In the genomic region with DNA sequence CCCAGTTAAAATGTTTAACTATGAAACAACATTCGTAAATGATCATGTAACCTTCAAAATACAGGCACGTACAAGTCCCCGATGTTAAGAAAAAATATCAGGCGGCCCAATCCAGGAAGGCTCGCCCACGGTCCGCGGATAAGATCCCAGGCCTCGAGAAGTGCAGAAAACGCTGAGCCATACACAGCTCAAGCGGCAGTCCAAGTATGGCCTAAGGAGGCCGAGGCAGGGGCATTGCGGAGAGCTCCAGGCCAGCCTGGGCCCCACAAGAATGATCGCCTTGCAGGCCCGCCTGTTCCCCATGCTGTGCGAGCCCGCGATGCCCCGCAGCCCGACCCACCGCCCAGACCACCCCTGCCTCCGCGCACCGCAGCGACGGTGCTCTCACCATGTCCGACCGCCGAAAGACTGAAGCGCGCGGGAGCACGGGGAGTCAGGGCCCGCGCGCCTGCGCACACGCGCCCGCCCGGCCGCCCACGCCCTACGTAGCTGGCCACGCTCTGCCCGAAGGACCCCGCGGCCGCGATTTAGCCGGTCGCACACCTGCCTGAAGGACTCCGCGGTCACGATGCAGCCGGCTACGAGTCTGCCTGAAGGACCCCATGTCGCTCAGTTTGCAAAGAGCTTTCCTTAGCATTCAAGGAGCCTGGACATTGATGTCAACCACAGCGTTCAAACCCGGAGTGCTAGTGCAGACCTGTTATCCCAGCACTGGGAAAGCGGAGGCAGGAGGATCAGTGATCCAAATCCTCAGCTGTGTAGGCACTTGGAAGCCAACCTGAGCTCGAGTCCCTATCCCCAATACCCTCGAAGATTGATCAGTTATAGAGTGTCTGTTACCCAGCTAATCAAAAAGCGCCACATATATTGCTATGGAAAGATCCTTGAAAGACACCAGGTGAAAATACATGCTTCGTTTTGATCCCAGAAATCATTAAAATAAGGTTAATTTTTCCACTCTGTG, we compare ENCODE assay signal across 8 mouse cellular contexts. TPM values are rescaled to one million over a fixed set of nuclear protein-coding genes. Genes with fewer than 3 reads are reported as not detected.
DNase-seq lines count a peak whose midpoint lies in the region; ATAC-seq and TF ChIP-seq lines count a peak whose summit lies in the region.

A gene (minus strand): TSS at position 464 of the 964 bp plus-strand sequence.

- H3K9me3 ChIP-seq in MEL (replicated peaks; ENCODE audit: insufficient read depth, low read length) = no peaks in the 10 kb centered on the region
- no peaks in the 10 kb centered on the region for H3K9me3 ChIP-seq in hindbrain, embryonic 10.5 days
- no peaks in the 10 kb centered on the region for H3K9me3 ChIP-seq in lung, postnatal 0 days (ENCODE audit: low read length)

- peak within 1 kb of the TSS; percentile 96 for H3K9ac ChIP-seq in MEL (ENCODE audit: control insufficient read depth, low read depth, low read length, poor library complexity, severe bottlenecking)
- H3K9ac ChIP-seq in lung, postnatal 0 days (replicated peaks; ENCODE audit: low read depth) = peak within 1 kb of the TSS; percentile 80

- TF ChIP-seq EP300 in MEL (IDR thresholded peaks at IDR 0.05; ENCODE audit: low read depth in 1 of 2, low read length in 2 of 2) = no peak
- peak; percentile 60 for TF ChIP-seq EP300 in lung, postnatal 0 days (IDR thresholded peaks at IDR 0.05)

- H3K27me3 ChIP-seq in MEL (ENCODE audit: control insufficient read depth in 1 of 2, insufficient read depth in 2 of 2, low read length in 2 of 2) = no peaks in the 10 kb centered on the region
- no peaks in the 10 kb centered on the region for H3K27me3 ChIP-seq in hindbrain, embryonic 10.5 days (ENCODE audit: insufficient read depth, poor library complexity, severe bottlenecking)
- no peaks in the 10 kb centered on the region for H3K27me3 ChIP-seq in lung, postnatal 0 days (replicated peaks; ENCODE audit: insufficient read depth, low read length)

- TF ChIP-seq RAD21 in MEL (IDR thresholded peaks at IDR 0.05; ENCODE audit: low read depth, low read length) = no peak

- peak; percentile 96 to 97 for TF ChIP-seq POLR2A in MEL (IDR thresholded peaks at IDR 0.05; ENCODE audit: control insufficient read depth in 1 of 2, insufficient read depth in 1 of 2, low read depth in 1 of 2, low read length in 2 of 2, poor library complexity in 1 of 2)

- H3K27ac ChIP-seq in MEL (ENCODE audit: control insufficient read depth, low read depth, low read length) = peak within 1 kb of the TSS; percentile 99
- peak within 1 kb of the TSS; percentile 97 for H3K27ac ChIP-seq in hindbrain, embryonic 10.5 days
- peak within 1 kb of the TSS; percentile 86 for H3K27ac ChIP-seq in lung, postnatal 0 days (ENCODE audit: low read length)

- peak within 1 kb of the TSS; percentile 68 to 88 for H3K4me3 ChIP-seq in MEL (ENCODE audit: control insufficient read depth in 1 of 2, insufficient read depth in 1 of 2, low read depth in 2 of 2, low read length in 2 of 2)
- H3K4me3 ChIP-seq in hindbrain, embryonic 10.5 days = peak within 1 kb of the TSS; percentile 96
- H3K4me3 ChIP-seq in lung, postnatal 0 days (ENCODE audit: low read depth, low read length) = peak within 1 kb of the TSS; percentile 79

- peak; percentile 95 for ATAC-seq in frontal cortex, adult (ENCODE audit: low TSS enrichment)
- peak; percentile 98 for ATAC-seq in lung, postnatal 0 days

- H3K4me2 ChIP-seq in lung, postnatal 0 days (replicated peaks; ENCODE audit: low read depth, low read length) = peak within 1 kb of the TSS; percentile 74

- H3K36me3 ChIP-seq in MEL (ENCODE audit: control insufficient read depth in 1 of 2, insufficient read depth in 2 of 2, low read length in 2 of 2) = peaks cover 32 to 44% of the 10 kb centered on the region in 2 experiments
- H3K36me3 ChIP-seq in hindbrain, embryonic 10.5 days = peaks cover 39% of the 10 kb centered on the region
- peaks cover 21% of the 10 kb centered on the region for H3K36me3 ChIP-seq in lung, postnatal 0 days (ENCODE audit: insufficient read depth, low read length)

- H3K79me2 ChIP-seq in MEL (ENCODE audit: control insufficient read depth, insufficient read depth, low read length, poor library complexity) = peaks cover 51% of the 10 kb centered on the region

- peaks cover 10 to 19% of the 10 kb centered on the region in 2 experiments for H3K4me1 ChIP-seq in MEL (ENCODE audit: control insufficient read depth in 1 of 2, insufficient read depth in 2 of 2, low read length in 2 of 2)
- peaks cover 46% of the 10 kb centered on the region for H3K4me1 ChIP-seq in hindbrain, embryonic 10.5 days (replicated peaks)
- H3K4me1 ChIP-seq in lung, postnatal 0 days (ENCODE audit: insufficient read depth, low read depth, low read length) = peaks cover 16% of the 10 kb centered on the region; the same call in 1 of the 2 replicates

- WGBS in hindbrain, embryonic 10.5 days = 1% methylated on average over 65 of the region's 65 CpGs
- 1% methylated on average over 61 of the region's 65 CpGs for WGBS in lung, postnatal 0 days

- DNase-seq in MEL (ENCODE audit: low read depth, low spot score) = peak; percentile 97
- peak; percentile 94 for DNase-seq in cerebellum, adult 8-10 months
- DNase-seq in hindbrain, embryonic 10.5 days (ENCODE audit: low spot score) = peak; percentile 95
- peak; percentile 96 for DNase-seq in layer of hippocampus, adult 9-11 months
- DNase-seq in lung, postnatal 0 days (ENCODE audit: low spot score) = peak; percentile 95
- peak; percentile 94 for DNase-seq in ovary, postnatal 14 days (ENCODE audit: low spot score)
- DNase-seq in thymus, postnatal 14 days = peak; percentile 96

- 0 out of 6 replicates have a peak, but pooled peaks of 1 of the 3 experiments have one; percentile 4 for TF ChIP-seq CTCF in MEL (IDR thresholded peaks at IDR 0.05 in 2 of 3, conservative IDR thresholded peaks at IDR 0.05 in 1 of 3; ENCODE audit: control insufficient read depth in 1 of 3, insufficient read depth in 1 of 3, low read depth in 2 of 3, low read length in 3 of 3, poor library complexity in 1 of 3, severe bottlenecking in 1 of 3)
- TF ChIP-seq CTCF in lung, postnatal 0 days (IDR thresholded peaks at IDR 0.05) = no peak; the same call in 1 of the 2 replicates

TF ChIP-seq in MEL, 35 proteins besides CTCF, POLR2A, EP300 and RAD21:
- no peak for TF ChIP-seq POLR2AphosphoS2 (IDR thresholded peaks at IDR 0.05; ENCODE audit: low read length)
- no peak for TF ChIP-seq MAFK (IDR thresholded peaks at IDR 0.05; ENCODE audit: borderline replicate concordance, low read depth, low read length)
- TF ChIP-seq POLR2AphosphoS5 (IDR thresholded peaks at IDR 0.05; ENCODE audit: borderline replicate concordance, low read depth, low read length) = peak; percentile 57
- peak; percentile 89; the same call in 1 of the 2 replicates for TF ChIP-seq UBTF (IDR thresholded peaks at IDR 0.05; ENCODE audit: borderline replicate concordance, insufficient read depth, low read depth, low read length)
- TF ChIP-seq TBP (IDR thresholded peaks at IDR 0.05; ENCODE audit: low read depth, low read length) = peak; percentile 95
- no peak for TF ChIP-seq SMC3 (IDR thresholded peaks at IDR 0.05; ENCODE audit: low read depth, low read length)
- no peak for TF ChIP-seq BHLHE40 (IDR thresholded peaks at IDR 0.05; ENCODE audit: borderline replicate concordance, low read depth, low read length)

RNA-seq across cellular contexts. Expression of the gene that starts here (rescaled TPM):
- total RNA-seq in MEL (2012; rRNA removed) = 164 and 175 TPM in 2 replicates
- polyA plus RNA-seq in MEL (2012; ENCODE audit: insufficient read depth in 1 of 2, insufficient read length in 2 of 2, low read depth in 1 of 2, low replicate concordance in 2 of 2, missing spikeins in 1 of 2) = 100 to 1,000 TPM in 1 of 2 experiments, not detected in 1; 146 TPM
- 31.3 and 44.6 TPM in 2 replicates for polyA plus RNA-seq in hindbrain, embryonic 10.5 days (2016; fragmentation: Nextera tagmentation; extraction: Ambion mirVana)
- polyA plus RNA-seq in lung, postnatal 0 days (2015; fragmentation: Nextera tagmentation; extraction: Ambion mirVana) = 28.3 and 29.0 TPM in 2 replicates

Comparison
In these comparisons a context has a peak if more than half of its experiments do, and no peak if none do; other contexts are left out.
1. Peak in every context shown above with its lines: DNase-seq, ATAC-seq, H3K4me3 ChIP-seq and H3K27ac ChIP-seq.